Mouse (Mus musculus) forebrain, embryonic 10.5 days (tissue): ENCODE measurements around the gene Srl. TPM values are rescaled to one million over a fixed set of nuclear protein-coding genes. Genes with fewer than 3 reads are reported as not detected.
"Not testable (repeated sequence)": the region's sequence is repeated elsewhere in the genome, so short reads cannot be mapped to it uniquely, and the experiment has no call there.

Experiments used
- DNase-seq: peaks from one replicate; pipeline ENCODE4 v3.0.0-alpha.2; 2017; ENCODE audit warnings: low spot score; ENCODE audit errors: extremely low spot score
- H3K27ac ChIP-seq: fragments of 300-500 bp; sonication (generic); 2 replicates; pipeline ENCODE4 v1.5.1; 2016; ENCODE audit warnings: mild to moderate bottlenecking
- H3K27me3 ChIP-seq: fragments of 300-500 bp; sonication (generic); 2 replicates; pipeline ENCODE4 v1.6.1; 2016; ENCODE audit warnings: mild to moderate bottlenecking; ENCODE audit not compliant: poor library complexity, severe bottlenecking
- H3K36me3 ChIP-seq: fragments of 300-500 bp; sonication (generic); replicated peaks from 2 replicates; pipeline ENCODE4 v1.6.1; 2016; ENCODE audit warnings: mild to moderate bottlenecking, moderate library complexity
- H3K4me1 ChIP-seq: fragments of 300-500 bp; sonication (generic); 2 replicates; pipeline ENCODE4 v1.6.1; 2016
- H3K4me3 ChIP-seq: fragments of 300-500 bp; sonication (generic); 2 replicates; pipeline ENCODE4 v1.5.1; 2016; ENCODE audit warnings: mild to moderate bottlenecking, moderate library complexity
- H3K9me3 ChIP-seq: fragments of 300-500 bp; sonication (generic); 2 replicates; pipeline ENCODE4 v1.6.1; 2016; ENCODE audit warnings: mild to moderate bottlenecking, moderate library complexity
- WGBS: fragments of 180-500 bp; shearing (Covaris S2); methylation state at CpG from one replicate; pipeline ENCODE4 v1.1.7; 2016; 5-methylcytosine and 5-hydroxymethylcytosine counted together
- polyA plus RNA-seq: library from polyadenylated mRNA; unstranded; fragments of >200 nt; fragmentation: Nextera tagmentation; extraction: Ambion mirVana; gene quantifications from 2 replicates; pipeline ENCODE4 v1.2.1, GENCODE M21; 2016

Gene Srl
- polyA plus RNA-seq, 1 experiment from 2014 or later = 23.8 TPM

- 93% methylated on average over 18 of the region's 18 CpGs for WGBS
- peaks cover 86% of the 10 kb centered on the region for H3K36me3 ChIP-seq
These were observed 7.5 kb upstream of the Srl start for GRCm38 (mm10) chr16:4548953-4549688.

GRCm38 (mm10) chr16:4547611-4548010 is 6.0 kb upstream of the Srl start:
- no peaks in the 10 kb centered on the region for H3K27me3 ChIP-seq
- H3K27ac ChIP-seq = no peak overlapping the region
- H3K36me3 ChIP-seq = peaks cover 81% of the 10 kb centered on the region
- no peak for DNase-seq
- 94% methylated on average over 5 of the region's 5 CpGs for WGBS
- H3K9me3 ChIP-seq = no peaks in the 10 kb centered on the region
- H3K4me3 ChIP-seq = no peak overlapping the region
- peaks cover 16% of the 10 kb centered on the region for H3K4me1 ChIP-seq

More at GRCm38 (mm10) chr16:4548953-4549688, 7.5 kb upstream of the Srl start:
- Histone ChIP-seq H3K9me3 (no peaks in the 10 kb centered on the region), H3K27me3 (no peaks in the 10 kb centered on the region), H3K4me3 (no peak overlapping the region), H3K27ac (no peak overlapping the region), H3K4me1 (peaks cover 28% of the 10 kb centered on the region)
- no peak for DNase-seq

DNA sequence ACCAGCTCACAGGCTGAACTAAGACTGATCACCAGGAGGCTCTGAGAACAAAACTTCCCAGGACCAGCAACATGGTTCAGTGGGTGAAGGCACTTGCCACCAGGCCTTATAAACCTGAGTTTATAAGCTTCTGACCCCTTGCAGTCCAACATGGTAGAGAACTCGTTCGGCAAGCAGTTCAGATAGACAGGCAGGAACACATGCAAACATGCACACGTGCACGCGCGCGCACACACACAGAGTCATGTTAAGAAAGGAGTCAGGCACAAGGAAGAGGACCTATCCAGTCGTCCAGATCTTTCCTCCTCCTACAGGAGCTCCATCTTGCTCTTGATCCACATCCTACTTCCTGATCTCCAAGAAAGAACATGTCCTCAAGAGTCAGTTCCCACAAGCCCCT is 5.2 kb upstream of the Srl start:
- peaks cover 75% of the 10 kb centered on the region for H3K36me3 ChIP-seq
- 96% methylated on average over 8 of the region's 8 CpGs for WGBS
- DNase-seq = no peak
- no peaks in the 10 kb centered on the region for H3K9me3 ChIP-seq
- H3K27me3 ChIP-seq = no peaks in the 10 kb centered on the region
- H3K4me3 ChIP-seq = no peak overlapping the region
- H3K4me1 ChIP-seq = peaks cover 12% of the 10 kb centered on the region
- H3K27ac ChIP-seq = no peak overlapping the region

DNA sequence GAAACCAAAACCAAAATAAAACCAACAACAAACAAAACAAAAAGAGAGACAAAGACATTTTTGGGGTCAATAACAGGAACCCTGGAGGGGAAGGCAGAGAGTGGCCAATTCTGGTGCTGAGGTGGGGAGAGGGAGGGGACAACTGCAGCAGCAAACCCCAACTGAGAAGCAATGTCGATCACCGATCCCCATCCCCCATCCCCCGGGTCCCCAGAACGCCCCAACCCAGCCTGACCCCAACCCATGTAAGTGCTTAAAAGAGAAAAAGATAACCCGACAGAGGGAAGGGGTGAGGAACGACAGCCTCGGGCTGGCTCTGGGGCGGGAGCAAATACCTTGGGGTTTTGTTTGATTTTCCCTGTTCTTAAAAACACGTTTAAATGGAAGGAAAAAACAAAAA is 3.2 kb upstream of the Srl start:
- no peak overlapping the region for H3K27ac ChIP-seq
- WGBS = 90% methylated on average over 9 of the region's 9 CpGs
- H3K4me1 ChIP-seq = peaks cover 10% of the 10 kb centered on the region
- H3K27me3 ChIP-seq = no peaks in the 10 kb centered on the region
- H3K9me3 ChIP-seq = no peaks in the 10 kb centered on the region
- H3K36me3 ChIP-seq = peaks cover 57% of the 10 kb centered on the region
- H3K4me3 ChIP-seq = no peak overlapping the region
- no peak for DNase-seq

- Histone ChIP-seq H3K4me3 (no peak overlapping the region), H3K9me3 (no peaks in the 10 kb centered on the region), H3K27me3 (no peaks in the 10 kb centered on the region), H3K27ac (no peak overlapping the region), H3K4me1 (peaks cover 10% of the 10 kb centered on the region), H3K36me3 (peaks cover 41% of the 10 kb centered on the region)
- no peak for DNase-seq
- WGBS = 88% methylated on average over 3 of the region's 3 CpGs
These were observed 1.6 kb upstream of the Srl start for GRCm38 (mm10) chr16:4543266-4543665.

DNA sequence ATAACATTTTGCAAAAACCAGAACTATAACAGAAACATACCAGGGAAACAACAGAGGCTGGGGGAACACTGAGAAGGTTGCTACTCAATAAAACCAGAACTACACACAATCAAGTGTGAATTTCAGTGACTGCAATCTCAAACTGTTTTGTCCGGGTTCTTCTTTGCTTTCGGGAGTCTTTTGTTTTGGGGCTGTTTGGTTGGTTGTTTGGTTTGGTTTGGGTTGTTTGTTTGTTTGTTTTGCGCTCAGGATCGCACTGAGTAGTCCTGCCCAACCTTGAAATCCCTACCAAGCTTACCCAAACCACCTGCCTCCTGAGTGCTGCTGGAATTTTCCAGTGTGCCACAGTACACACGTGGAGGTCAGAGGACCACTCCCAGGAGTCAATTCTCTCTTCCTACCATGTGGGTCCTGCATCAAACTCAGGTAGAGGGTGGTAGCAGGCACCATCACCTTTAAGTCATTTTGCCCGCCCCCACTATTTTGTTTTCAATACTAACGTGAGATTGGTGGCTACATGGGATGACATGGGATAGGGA is 689 bp upstream of the Srl start:
- H3K27me3 ChIP-seq = no peaks in the 10 kb centered on the region
- H3K27ac ChIP-seq = peak overlapping the region; percentile 67
- H3K4me1 ChIP-seq = peaks cover 10% of the 10 kb centered on the region
- 53% methylated on average over 7 of the region's 7 CpGs for WGBS
- DNase-seq = no peak
- no peaks in the 10 kb centered on the region for H3K9me3 ChIP-seq
- H3K36me3 ChIP-seq = peaks cover 31% of the 10 kb centered on the region
- peak overlapping the region; percentile 51 for H3K4me3 ChIP-seq

GRCm38 (mm10) chr16:4541033-4541432 is 583 bp downstream of the Srl start:
- Histone ChIP-seq H3K27ac (peak overlapping the region; percentile 79), H3K4me1 (peaks cover 10% of the 10 kb centered on the region), H3K9me3 (no peaks in the 10 kb centered on the region), H3K4me3 (peak overlapping the region; percentile 51), H3K36me3 (peaks cover 19% of the 10 kb centered on the region), H3K27me3 (no peaks in the 10 kb centered on the region)
- DNase-seq = no peak
- 65% methylated on average over 4 of the region's 4 CpGs for WGBS

GRCm38 (mm10) chr16:4540064-4540775 is 1.4 kb downstream of the Srl start:
- Histone ChIP-seq H3K4me3 (peak overlapping the region; percentile 51; the same call in 1 of the 2 replicates), H3K27me3 (no peaks in the 10 kb centered on the region), H3K36me3 (peaks cover 11% of the 10 kb centered on the region), H3K9me3 (no peaks in the 10 kb centered on the region), H3K4me1 (peaks cover 10% of the 10 kb centered on the region), H3K27ac (no peak overlapping the region)
- no peak for DNase-seq
- 87% methylated on average over 12 of the region's 12 CpGs for WGBS

- H3K4me1 ChIP-seq = peaks cover 10% of the 10 kb centered on the region
- peaks cover 5% of the 10 kb centered on the region for H3K36me3 ChIP-seq
- H3K4me3 ChIP-seq = no peak overlapping the region
- no peak for DNase-seq
- 86% methylated on average over 4 of the region's 4 CpGs for WGBS
- no peaks in the 10 kb centered on the region for H3K9me3 ChIP-seq
- no peak overlapping the region for H3K27ac ChIP-seq
- no peaks in the 10 kb centered on the region for H3K27me3 ChIP-seq
These were observed 2.1 kb downstream of the Srl start for GRCm38 (mm10) chr16:4539521-4539920.

DNA sequence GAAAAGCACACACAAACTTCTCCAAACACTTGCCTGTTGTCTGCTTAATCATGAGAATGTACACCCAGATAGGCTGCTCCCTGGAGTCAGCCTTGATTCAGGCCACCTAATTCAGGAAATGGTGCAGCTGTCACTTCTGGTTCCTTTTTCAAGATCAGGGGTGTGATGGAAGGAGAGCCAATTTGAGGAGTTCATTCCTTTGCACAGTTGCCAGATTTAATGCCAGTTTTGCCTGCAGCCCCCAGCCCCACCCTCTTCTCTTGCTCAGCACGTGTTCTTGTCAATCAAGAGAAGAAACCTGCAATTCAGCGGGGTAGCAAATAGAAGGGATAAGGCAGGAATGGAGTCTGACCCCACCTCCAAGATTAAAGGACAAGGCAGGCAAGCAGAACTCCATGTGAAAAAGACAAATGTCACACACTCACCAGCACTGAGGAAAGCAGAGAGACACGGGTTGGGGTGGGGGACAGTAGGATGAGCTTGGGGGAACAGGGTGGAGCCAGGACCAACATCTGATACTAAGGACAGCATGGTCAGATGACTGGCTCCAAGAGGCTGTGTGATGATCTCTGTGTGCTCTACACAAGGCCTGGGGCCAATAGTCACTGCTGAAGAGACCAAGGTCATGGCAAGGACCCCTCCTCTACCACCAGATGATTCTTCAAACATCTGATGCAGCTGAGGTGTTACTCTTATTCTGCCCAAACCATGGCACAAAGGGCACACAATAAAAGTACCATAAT is 3.8 kb downstream of the Srl start:
- DNase-seq = no peak
- H3K36me3 ChIP-seq = no peaks in the 10 kb centered on the region; the same call in 1 of the 2 replicates
- 79% methylated on average over 3 of the region's 3 CpGs for WGBS
- H3K9me3 ChIP-seq = no peaks in the 10 kb centered on the region
- H3K27me3 ChIP-seq = no peaks in the 10 kb centered on the region
- peaks cover 10% of the 10 kb centered on the region for H3K4me1 ChIP-seq
- no peak overlapping the region for H3K27ac ChIP-seq
- H3K4me3 ChIP-seq = no peak overlapping the region

GRCm38 (mm10) chr16:4527373-4527772 is 14.2 kb downstream of the Srl start:
- not testable (repeated sequence) for H3K27me3 ChIP-seq, H3K27ac ChIP-seq, H3K9me3 ChIP-seq, H3K4me3 ChIP-seq, DNase-seq
- H3K36me3 ChIP-seq = peaks cover 12% of the 10 kb centered on the region
- WGBS = 95% methylated on average over 12 of the region's 12 CpGs
- H3K4me1 ChIP-seq = peaks cover 11% of the 10 kb centered on the region

DNA sequence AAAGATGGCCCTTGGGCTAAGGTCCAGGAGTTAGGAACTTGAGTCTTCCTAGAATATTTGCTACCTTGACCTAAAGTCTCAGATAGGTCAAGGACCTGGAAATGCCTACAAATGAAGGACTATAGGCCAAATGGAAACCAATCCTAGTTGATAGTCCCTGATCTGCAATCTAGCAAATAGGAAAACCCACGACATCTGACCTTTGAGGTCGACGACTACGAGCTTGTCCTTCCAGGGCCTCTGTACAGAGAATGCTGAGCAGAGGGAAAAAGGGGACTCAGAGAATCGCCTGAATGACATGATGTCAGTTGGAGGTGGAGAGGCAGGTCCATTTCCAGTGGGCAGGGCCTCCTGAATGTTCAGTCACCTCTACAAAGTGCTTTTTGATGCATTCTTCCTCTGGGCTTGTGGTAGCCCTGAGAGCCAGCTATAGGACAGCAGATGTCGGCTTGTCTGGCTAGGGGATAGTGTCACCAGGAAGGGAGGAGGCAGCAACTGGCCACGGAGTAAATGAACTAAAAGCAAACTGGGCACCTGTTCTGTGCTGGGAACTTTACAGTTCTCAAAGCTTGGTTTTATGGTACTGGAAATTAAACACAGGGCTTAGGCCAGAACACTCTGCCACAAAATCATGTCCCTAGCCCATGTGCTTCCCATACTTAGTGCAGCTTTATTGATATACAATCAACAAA is 18.2 kb downstream of the Srl start:
- WGBS = 80% methylated on average over 7 of the region's 7 CpGs

More for the DNA sequence above, 18.2 kb downstream of the Srl start:
- no peak for DNase-seq
- Histone ChIP-seq H3K4me3 (no peak overlapping the region), H3K27me3 (no peaks in the 10 kb centered on the region), H3K4me1 (peaks cover 25% of the 10 kb centered on the region), H3K27ac (no peak overlapping the region), H3K36me3 (peaks cover 12% of the 10 kb centered on the region), H3K9me3 (peaks cover 7% of the 10 kb centered on the region)
